Mouse (Mus musculus) monocyte, adult 5-6 weeks (primary cell): ENCODE results near the gene Blvra. TPM values are rescaled to one million over a fixed set of nuclear protein-coding genes. Genes with fewer than 3 reads are reported as not detected.
"Not testable (repeated sequence)": the region's sequence is repeated elsewhere in the genome, so short reads cannot be mapped to it uniquely, and the experiment has no call there.

Experiments used
- ATAC-seq: fragments of 153-309, 156-312 bp; replicated peaks from 2 replicates; pipeline ENCODE4 v1.8.0; 2017; ENCODE audit warnings: mild to moderate bottlenecking; ENCODE audit not compliant: low TSS enrichment, insufficient number of reproducible peaks, severe bottlenecking, poor library complexity, low FRiP score
- total RNA-seq: library from RNA; stranded (forward); fragments of 200-1000, 200-491, 200-594 nt; gene quantifications from 3 replicates; pipeline ENCODE4 v1.2.3, GENCODE M21; 2017

Blvra gene
- total RNA-seq, result 37.5 to 57.1 TPM (median 46.3 TPM) in 3 replicates

GRCm38 (mm10) chr2:127070435-127070841 lies at the start of gene Blvra:
Blvra (plus strand) TSS chr2:127070665.
- peak; percentile 100 for ATAC-seq

DNA sequence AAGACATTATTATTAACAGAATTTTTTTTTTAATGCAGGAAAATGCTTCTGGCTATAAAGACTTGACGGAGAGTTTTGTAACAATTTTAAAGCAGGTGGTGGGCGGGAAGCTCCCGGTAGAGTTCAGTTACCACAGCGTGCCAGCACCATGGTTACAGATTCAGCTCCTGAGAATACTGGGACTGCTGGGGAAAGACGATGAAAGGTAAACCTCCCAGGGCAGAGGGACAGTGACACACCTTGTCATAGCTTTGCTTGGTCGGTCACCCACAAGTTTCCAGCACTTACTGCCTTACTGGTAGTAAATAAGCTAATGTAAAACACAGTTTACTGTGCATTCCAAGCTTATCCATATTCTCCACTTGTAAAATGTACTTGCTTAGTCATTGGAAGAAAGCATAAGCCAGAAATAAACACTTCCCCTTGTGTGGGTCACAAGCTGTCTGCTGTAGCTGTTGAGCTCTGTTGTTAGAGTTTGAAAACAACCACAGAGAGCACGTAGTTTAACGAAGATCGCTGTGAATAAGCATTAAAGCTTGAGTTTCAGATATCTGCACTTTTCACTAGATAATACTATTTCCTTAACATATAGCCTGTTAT lies 35.4 kb upstream of the Blvra start:
- no peak for ATAC-seq

- no peak for ATAC-seq
Observed at GRCm38 (mm10) chr2:127037299-127037698, 33.2 kb upstream of the Blvra start.

GRCm38 (mm10) chr2:127061471-127061870 lies 9.0 kb upstream of the Blvra start:
- ATAC-seq, result no peak

GRCm38 (mm10) chr2:127068806-127069205 lies 1.7 kb upstream of the Blvra start:
- 0 out of 2 replicates have a peak, but pooled peaks have one; percentile 19 for ATAC-seq

DNA sequence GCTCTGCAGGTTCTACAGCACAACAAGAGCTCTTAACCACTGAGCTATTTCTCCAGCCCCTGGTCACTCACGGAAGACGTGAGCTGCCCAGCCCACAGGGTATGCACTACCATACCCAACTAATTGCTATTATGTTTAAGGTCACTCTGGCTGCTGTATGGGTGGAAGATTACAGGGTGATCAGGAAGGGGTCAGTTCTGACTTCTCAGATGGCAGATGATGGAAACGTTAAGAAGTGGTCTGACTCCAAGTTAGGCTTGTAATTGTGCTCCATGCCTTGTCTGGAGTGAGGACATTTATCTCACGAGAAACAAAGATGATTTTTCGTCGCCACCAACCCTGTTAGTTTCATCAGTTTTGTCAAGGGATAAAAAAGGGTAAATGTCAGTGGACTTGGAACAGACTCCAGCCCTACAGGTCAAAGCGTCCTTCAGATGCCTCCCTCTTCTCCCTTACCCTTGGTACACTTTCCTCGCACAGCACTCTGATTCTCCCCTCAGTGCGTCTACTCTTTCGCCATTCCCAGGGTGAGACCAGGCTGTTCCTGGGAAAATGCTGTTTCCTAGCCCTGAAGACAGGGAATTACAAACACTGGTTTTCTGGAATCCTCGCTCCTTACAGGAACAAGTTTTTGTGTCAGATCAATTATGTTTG lies 557 bp upstream of the Blvra start:
- ATAC-seq, result no peak

GRCm38 (mm10) chr2:127070879-127071278 lies 414 bp downstream of the Blvra start:
- no peak for ATAC-seq

GRCm38 (mm10) chr2:127074116-127074515 lies 3.7 kb downstream of the Blvra start:
- no peak for ATAC-seq

DNA sequence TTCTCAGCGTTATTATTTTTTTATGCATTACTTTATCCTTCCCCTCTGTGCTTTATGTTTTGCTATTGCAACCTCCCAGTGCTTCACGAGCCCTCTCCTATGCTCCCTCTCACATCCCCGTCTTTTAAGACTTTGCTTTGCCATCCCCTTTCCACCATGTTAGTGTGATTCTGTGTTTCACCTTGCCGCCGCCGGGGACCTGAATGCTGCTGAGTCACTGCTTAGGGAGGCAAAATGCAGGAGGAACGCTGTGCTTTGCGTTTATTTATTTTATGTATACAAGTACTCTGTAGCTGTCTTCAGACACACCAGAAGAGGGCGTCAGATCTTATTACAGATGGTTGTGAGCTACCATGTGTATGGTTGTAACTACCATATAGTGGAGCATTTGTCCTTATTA lies 7.1 kb downstream of the Blvra start:
- no peak for ATAC-seq

DNA sequence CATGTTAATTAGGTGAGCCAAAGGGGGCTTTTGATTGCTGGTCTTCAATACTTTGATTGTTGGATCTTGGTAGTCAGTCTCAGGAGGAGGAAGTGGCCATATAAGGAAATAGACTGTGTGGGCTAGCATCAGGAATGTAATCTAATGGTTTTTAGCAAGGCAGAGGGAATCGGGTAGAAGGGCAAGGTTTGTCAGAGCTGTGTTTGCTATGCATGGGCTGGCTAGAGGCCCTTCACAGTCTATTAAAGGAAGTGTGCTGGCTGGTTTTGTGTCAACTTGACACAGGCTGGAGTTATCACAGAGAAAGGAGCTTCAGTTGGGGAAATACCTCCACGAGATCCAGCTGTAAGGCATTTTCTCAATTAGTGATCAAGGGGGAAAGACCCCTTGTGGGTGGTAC lies 8.6 kb downstream of the Blvra start:
- ATAC-seq, result not testable (repeated sequence)

GRCm38 (mm10) chr2:127079881-127080590 lies 9.6 kb downstream of the Blvra start:
- ATAC-seq, result peak; percentile 94

DNA sequence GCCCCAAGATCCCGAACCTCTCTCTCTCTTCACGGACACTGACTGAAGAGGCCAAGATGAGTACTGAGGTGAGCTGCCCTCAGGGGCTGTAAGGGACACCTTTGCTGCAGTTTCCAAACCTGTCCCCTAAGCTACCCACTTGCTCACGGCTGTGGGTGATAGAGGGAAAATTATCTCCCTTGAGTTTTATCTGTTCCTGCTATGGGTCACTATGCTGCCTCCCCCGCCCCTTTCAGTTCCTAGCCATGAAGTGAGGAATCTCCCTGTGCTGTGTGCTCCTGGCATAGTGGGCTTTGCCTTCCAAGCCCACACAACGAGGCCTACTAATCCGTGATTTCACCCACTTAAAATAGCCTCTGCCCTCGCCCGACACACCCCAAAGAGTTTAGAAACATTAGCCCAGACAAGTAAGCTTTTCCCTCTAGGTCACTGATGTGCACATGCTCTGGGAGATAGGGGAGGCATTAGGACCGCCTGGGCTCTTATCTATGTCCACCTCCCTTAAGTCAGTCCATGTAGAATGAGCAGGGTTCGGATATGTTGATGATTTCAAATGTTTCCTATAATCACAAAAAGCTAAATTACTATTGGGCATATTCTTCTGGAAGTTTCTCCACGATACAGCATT lies 10.2 kb downstream of the Blvra start:
- ATAC-seq, result no peak

- ATAC-seq, result peak; percentile 50; the same call in 1 of the 2 replicates
Observed at GRCm38 (mm10) chr2:127086235-127086634, 15.8 kb downstream of the Blvra start.

GRCm38 (mm10) chr2:127090151-127090550 lies 19.7 kb downstream of the Blvra start:
- not testable (repeated sequence) for ATAC-seq

- no peak for ATAC-seq
Observed at GRCm38 (mm10) chr2:127092000-127092399, 21.5 kb downstream of the Blvra start.

GRCm38 (mm10) chr2:127108986-127109385 lies 38.5 kb downstream of the Blvra start:
- no peak for ATAC-seq

GRCm38 (mm10) chr2:127121591-127122235 lies 51.2 kb downstream of the Blvra start:
- no peak for ATAC-seq

GRCm38 (mm10) chr2:127128926-127129325 lies 58.5 kb downstream of the Blvra start:
- no peak for ATAC-seq

- ATAC-seq, result no peak
Observed at GRCm38 (mm10) chr2:127131353-127131752, 60.9 kb downstream of the Blvra start.
